In genomic region chr15:81797861-81798260, GRCm38 (mm10) we compare ENCODE assay signal across 25 mouse cellular contexts. TPM values are rescaled to one million over a fixed set of nuclear protein-coding genes. Genes with fewer than 3 reads are reported as not detected.
A peak's percentile ranks its signal among the peaks of the same experiment; 100 is the strongest.
DNase-seq lines count a peak whose midpoint lies in the region; ATAC-seq and TF ChIP-seq lines count a peak whose summit lies in the region.
"Had no signal": no experiment of that assay in that cellular context is flagged by ENCODE, and none has a peak within 500 bp of the region (broad histone marks: within the 10 kb centered on the region; RNA-seq: fewer than 3 reads in every experiment).

No protein-coding gene starts in this region.

- no peak for TF ChIP-seq CTCF in cerebellum, adult 2 months (IDR thresholded peaks at IDR 0.05; ENCODE audit: borderline replicate concordance, insufficient read depth, low read depth, low read length)
- TF ChIP-seq CTCF in layer of hippocampus, adult 2 months (conservative IDR thresholded peaks at IDR 0.05) = no peak

- TF ChIP-seq POLR2A in cerebellum, adult 2 months (IDR thresholded peaks at IDR 0.05; ENCODE audit: borderline replicate concordance, insufficient read depth, low read length) = no peak

- DNase-seq in cerebellum, adult 2 months = peak in 1 of 2 experiments; percentile 50
- no peak for DNase-seq in cerebellum, adult 11 months
- peak; percentile 29 for DNase-seq in gastrocnemius, postnatal 14 days
- DNase-seq in gastrocnemius, postnatal 10 days = no peak
- DNase-seq in layer of hippocampus, adult 2 months (ENCODE audit: low spot score in 2 of 2) = no peak
- no peak for DNase-seq in layer of hippocampus, postnatal 10 days (ENCODE audit: low spot score in 2 of 2)
- DNase-seq in skeletal muscle tissue, adult 2 months (ENCODE audit: low read depth, low spot score) = peak; percentile 70
- DNase-seq: adrenal gland, postnatal 10 days; liver, embryonic 13.5 days; lung, adult 18-20 months; lung, postnatal 14 days; midbrain, embryonic 14.5 days; retina, postnatal 1 day; right cerebral cortex, postnatal 14 days; thymus, postnatal 14 days had no signal

- peak overlapping the region; percentile 0; the same call in 1 of the 2 replicates for H3K27ac ChIP-seq in cerebellum, adult 2 months (ENCODE audit: insufficient read depth, low read length)
- H3K27ac ChIP-seq in layer of hippocampus, adult 2 months = 0 out of 2 replicates have a peak overlapping the region, but pooled peaks have one; percentile 28
- H3K27ac ChIP-seq: embryonic facial prominence, embryonic 13.5 days; hindbrain, postnatal 0 days; kidney, postnatal 0 days; limb, embryonic 10.5 days; limb, embryonic 15.5 days; liver, embryonic 13.5 days; neural tube, embryonic 15.5 days; stomach, embryonic 15.5 days had no signal

- 20% methylated on average over 6 of the region's 6 CpGs for WGBS in cerebellum, adult 2 months

- H3K4me3 ChIP-seq in cerebellum, adult 2 months (replicated peaks; ENCODE audit: insufficient read depth, low read depth, low read length) = no peak overlapping the region
- no peak overlapping the region for H3K4me3 ChIP-seq in layer of hippocampus, adult 2 months
- H3K4me3 ChIP-seq: embryonic facial prominence, embryonic 13.5 days; limb, embryonic 10.5 days; limb, embryonic 15.5 days; liver, embryonic 13.5 days; neural tube, embryonic 15.5 days; stomach, embryonic 15.5 days had no signal

- ATAC-seq in activated CD4-positive, CD25-positive, alpha-beta regulatory T cell, adult 4 months = no peak
- ATAC-seq: forebrain, embryonic 16.5 days; hindbrain, postnatal 0 days; intestine, embryonic 16.5 days had no signal

- no peaks in the 10 kb centered on the region for H3K27me3 ChIP-seq in cerebellum, adult 2 months (ENCODE audit: control insufficient read depth, insufficient read depth, low read length)
- H3K27me3 ChIP-seq: embryonic facial prominence, embryonic 13.5 days; limb, embryonic 15.5 days; liver, embryonic 13.5 days; neural tube, embryonic 15.5 days; stomach, embryonic 15.5 days had no signal

- intact Hi-C loops in gastrocnemius, postnatal 14 days (cut with DNase I; ENCODE audit: low total_unique reads) = no loop called here

- peaks cover 16% of the 10 kb centered on the region for H3K4me1 ChIP-seq in cerebellum, adult 2 months (ENCODE audit: control insufficient read depth, insufficient read depth, low read length)

RNA-seq across cellular contexts. Expression of gene Tef, which starts 4.4 kb away (rescaled TPM):
- polyA plus RNA-seq in cerebellum, adult 2 months (2012; rRNA removed) = 279 and 288 TPM in 2 replicates
- total RNA-seq in gastrocnemius, postnatal 14 days (2021) = 100 to 1,000 TPM; 101 to 115 TPM
- 100 to 1,000 TPM; 127 to 130 TPM for total RNA-seq in gastrocnemius, postnatal 10 days (2021)
- total RNA-seq in layer of hippocampus, adult 2 months (2021) = 100 to 1,000 TPM; 273 to 304 TPM
- 100 to 1,000 TPM; 125 to 148 TPM for total RNA-seq in layer of hippocampus, postnatal 10 days (2021)
- 1 to 10 TPM; 5.2 to 7.3 TPM for polyA plus RNA-seq in activated CD4-positive, CD25-positive, alpha-beta regulatory T cell, adult 4 months (2017; shearing (Covaris generic))

RNA-seq across cellular contexts. Expression of gene Rangap1, which starts 52.5 kb away (rescaled TPM):
- 102 and 113 TPM in 2 replicates for polyA plus RNA-seq in cerebellum, adult 2 months (2012; rRNA removed)
- total RNA-seq in gastrocnemius, postnatal 14 days (2021) = 10 to 100 TPM; 24.8 to 27.8 TPM
- 10 to 100 TPM; 28.6 to 31.3 TPM for total RNA-seq in gastrocnemius, postnatal 10 days (2021)
- total RNA-seq in layer of hippocampus, adult 2 months (2021) = 100 to 1,000 TPM; 149 to 162 TPM
- 100 to 1,000 TPM; 189 to 201 TPM for total RNA-seq in layer of hippocampus, postnatal 10 days (2021)
- 10 to 100 TPM; 39.7 to 56.1 TPM for polyA plus RNA-seq in activated CD4-positive, CD25-positive, alpha-beta regulatory T cell, adult 4 months (2017; shearing (Covaris generic))

RNA-seq across cellular contexts. Expression of gene Zc3h7b, which starts 53.0 kb away (rescaled TPM):
- polyA plus RNA-seq in cerebellum, adult 2 months (2012; rRNA removed) = 67.0 and 72.1 TPM in 2 replicates
- total RNA-seq in gastrocnemius, postnatal 14 days (2021) = 10 to 100 TPM; 30.8 to 37.9 TPM
- 10 to 100 TPM; 39.8 to 43.1 TPM for total RNA-seq in gastrocnemius, postnatal 10 days (2021)
- total RNA-seq in layer of hippocampus, adult 2 months (2021) = 100 to 1,000 TPM; 140 to 145 TPM
- 100 to 1,000 TPM; 155 to 187 TPM for total RNA-seq in layer of hippocampus, postnatal 10 days (2021)
- polyA plus RNA-seq in activated CD4-positive, CD25-positive, alpha-beta regulatory T cell, adult 4 months (2017; shearing (Covaris generic)) = 1 to 10 TPM; 5.2 to 7.1 TPM

Comparison
In these comparisons a context has a peak if more than half of its experiments do, and no peak if none do; other contexts are left out.
1. DNase-seq: peak in gastrocnemius, postnatal 14 days (single experiment) and skeletal muscle tissue, adult 2 months (single experiment); none in cerebellum, adult 11 months (single experiment), gastrocnemius, postnatal 10 days (single experiment), layer of hippocampus, adult 2 months (0 of 2) and layer of hippocampus, postnatal 10 days (0 of 2).
2. RNA of gene Rangap1, which starts 52.5 kb away (total RNA-seq): 189 to 201 TPM in layer of hippocampus, postnatal 10 days and 149 to 162 TPM in layer of hippocampus, adult 2 months; 28.6 to 31.3 TPM in gastrocnemius, postnatal 10 days and 24.8 to 27.8 TPM in gastrocnemius, postnatal 14 days; every median in the first group is over 4 times any median in the second.